Mouse (Mus musculus) forebrain, embryonic 10.5 days (tissue): Measurements from ENCODE around the gene Ccdc85b. TPM values are rescaled to one million over a fixed set of nuclear protein-coding genes. Genes with fewer than 3 reads are reported as not detected.

Experiments
- DNase-seq: peaks from one replicate; pipeline ENCODE4 v3.0.0-alpha.2; 2017; ENCODE audit warnings: low spot score; ENCODE audit errors: extremely low spot score
- H3K27ac ChIP-seq: fragments of 300-500 bp; sonication (generic); 2 replicates; pipeline ENCODE4 v1.5.1; 2016; ENCODE audit warnings: mild to moderate bottlenecking
- H3K27me3 ChIP-seq: fragments of 300-500 bp; sonication (generic); 2 replicates; pipeline ENCODE4 v1.6.1; 2016; ENCODE audit warnings: mild to moderate bottlenecking; ENCODE audit not compliant: poor library complexity, severe bottlenecking
- H3K36me3 ChIP-seq: fragments of 300-500 bp; sonication (generic); replicated peaks from 2 replicates; pipeline ENCODE4 v1.6.1; 2016; ENCODE audit warnings: mild to moderate bottlenecking, moderate library complexity
- H3K4me1 ChIP-seq: fragments of 300-500 bp; sonication (generic); 2 replicates; pipeline ENCODE4 v1.6.1; 2016
- H3K4me3 ChIP-seq: fragments of 300-500 bp; sonication (generic); 2 replicates; pipeline ENCODE4 v1.5.1; 2016; ENCODE audit warnings: mild to moderate bottlenecking, moderate library complexity
- H3K9me3 ChIP-seq: fragments of 300-500 bp; sonication (generic); 2 replicates; pipeline ENCODE4 v1.6.1; 2016; ENCODE audit warnings: mild to moderate bottlenecking, moderate library complexity
- WGBS: fragments of 180-500 bp; shearing (Covaris S2); methylation state at CpG from one replicate; pipeline ENCODE4 v1.1.7; 2016; 5-methylcytosine and 5-hydroxymethylcytosine counted together
- polyA plus RNA-seq: library from polyadenylated mRNA; unstranded; fragments of >200 nt; fragmentation: Nextera tagmentation; extraction: Ambion mirVana; gene quantifications from 2 replicates; pipeline ENCODE4 v1.2.1, GENCODE M21; 2016

Ccdc85b gene
- polyA plus RNA-seq, 1 experiment from 2014 or later = 6.7 TPM

DNA sequence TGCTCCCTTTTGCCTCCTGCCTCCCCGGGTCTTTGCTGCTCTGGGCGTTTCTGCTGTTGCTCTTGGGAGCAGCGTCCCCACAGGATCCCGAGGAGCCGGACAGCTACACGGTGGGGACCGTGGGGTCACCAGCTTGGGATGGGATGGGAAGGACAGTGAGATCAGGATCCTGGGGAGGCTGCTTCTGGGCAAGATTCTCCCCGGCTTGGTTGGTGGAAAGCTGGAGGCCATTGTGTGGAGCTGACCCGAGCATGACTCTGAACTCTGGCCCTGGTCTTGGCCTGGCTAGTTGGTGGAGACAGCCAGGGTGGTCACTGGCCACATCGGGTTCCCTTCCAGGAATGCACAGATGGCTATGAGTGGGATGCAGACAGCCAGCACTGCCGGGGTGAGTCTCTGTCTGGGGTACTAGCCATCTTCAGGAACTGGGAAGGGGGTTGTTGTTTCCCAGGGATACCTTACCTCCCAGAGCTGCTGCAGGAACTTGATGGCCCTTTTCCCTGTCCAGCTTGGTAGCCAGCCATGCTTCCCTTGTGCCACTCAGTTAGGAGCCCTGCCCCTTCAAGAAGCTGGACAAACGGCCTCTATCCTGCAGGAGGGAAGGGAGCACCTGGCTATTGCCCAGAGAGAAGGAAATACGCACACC lies 17.5 kb upstream of the Ccdc85b start:
- Histone ChIP-seq H3K36me3 (peaks cover 32% of the 10 kb centered on the region), H3K27me3 (peaks cover 17% of the 10 kb centered on the region), H3K27ac (peak overlapping the region; percentile 90), H3K9me3 (no peaks in the 10 kb centered on the region), H3K4me1 (peaks cover 28% of the 10 kb centered on the region), H3K4me3 (peak overlapping the region; percentile 72)
- 26% methylated on average over 13 of the region's 13 CpGs for whole genome bisulfite sequencing
- no peak for DNase-seq

DNA sequence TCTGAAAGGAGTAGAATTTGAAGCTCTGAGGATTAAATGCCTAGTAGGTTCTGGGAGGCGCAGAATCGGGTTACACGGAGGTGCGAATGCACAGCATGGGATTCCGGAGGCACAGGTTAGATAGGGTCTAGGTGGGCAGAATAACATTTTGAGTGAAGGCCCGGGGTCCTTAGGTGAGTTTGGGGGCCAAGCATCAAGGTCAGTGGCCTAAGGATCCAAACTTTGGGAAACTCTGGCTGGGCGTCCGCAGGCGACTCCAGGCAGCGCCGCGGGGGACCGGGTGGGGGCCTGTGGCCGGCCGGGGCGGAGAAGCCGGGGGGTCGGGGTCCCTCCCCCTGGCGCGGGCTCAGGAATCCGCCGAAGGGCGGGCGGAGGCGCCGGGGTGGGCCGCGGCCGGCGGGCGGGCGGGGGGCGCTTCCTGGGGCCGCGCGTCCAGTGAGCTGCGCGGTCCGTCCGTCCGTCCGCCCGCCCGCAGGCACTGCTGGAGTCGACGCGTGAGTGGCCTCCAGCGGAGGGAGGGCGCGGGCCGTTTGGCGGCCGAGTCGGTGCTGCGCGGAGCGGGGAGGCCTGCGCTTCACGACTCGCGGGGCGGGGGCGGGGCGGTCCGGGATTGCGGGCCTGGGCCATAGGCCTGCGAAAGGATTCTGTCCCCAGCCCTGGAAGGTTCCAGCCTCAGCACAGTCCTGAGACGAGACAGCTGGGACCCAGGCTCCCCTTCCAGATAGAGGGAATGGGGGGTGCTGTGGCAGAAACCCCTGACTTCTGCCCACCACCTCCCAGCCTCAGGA lies 16.8 kb upstream of the Ccdc85b start:
- peaks cover 25% of the 10 kb centered on the region for H3K36me3 ChIP-seq
- 1% methylated on average over 51 of the region's 68 CpGs for WGBS

GRCm38 (mm10) chr19:5473720-5474119 lies 16.0 kb upstream of the Ccdc85b start, which contains the start of gene Efemp2:
TSS of gene Efemp2 (plus strand) at chr19:5473954.
- H3K36me3 ChIP-seq = peaks cover 18% of the 10 kb centered on the region
- WGBS = 2% methylated on average over 22 of the region's 22 CpGs
- peaks cover 17% of the 10 kb centered on the region for H3K27me3 ChIP-seq
- peaks cover 28% of the 10 kb centered on the region for H3K4me1 ChIP-seq
- peak within 1 kb of the TSS; percentile 72 for H3K4me3 ChIP-seq
- no peaks in the 10 kb centered on the region for H3K9me3 ChIP-seq
- H3K27ac ChIP-seq = peak within 1 kb of the TSS; percentile 90
- DNase-seq = peak; percentile 67

More for the DNA sequence above, 16.8 kb upstream of the Ccdc85b start:
- Histone ChIP-seq H3K27me3 (peaks cover 17% of the 10 kb centered on the region), H3K4me1 (peaks cover 28% of the 10 kb centered on the region), H3K9me3 (no peaks in the 10 kb centered on the region), H3K27ac (peak overlapping the region; percentile 90), H3K4me3 (peak overlapping the region; percentile 72)
- DNase-seq = peak; percentile 49

- Histone ChIP-seq H3K9me3 (no peaks in the 10 kb centered on the region), H3K27ac (no peak overlapping the region), H3K27me3 (peaks cover 17% of the 10 kb centered on the region), H3K4me1 (peaks cover 28% of the 10 kb centered on the region), H3K36me3 (peaks cover 11% of the 10 kb centered on the region), H3K4me3 (no peak overlapping the region; the same call in 1 of the 2 replicates)
- WGBS = 77% methylated on average over 3 of the region's 3 CpGs
- no peak for DNase-seq
Observed at GRCm38 (mm10) chr19:5472857-5473256, 15.2 kb upstream of the Ccdc85b start.

DNA sequence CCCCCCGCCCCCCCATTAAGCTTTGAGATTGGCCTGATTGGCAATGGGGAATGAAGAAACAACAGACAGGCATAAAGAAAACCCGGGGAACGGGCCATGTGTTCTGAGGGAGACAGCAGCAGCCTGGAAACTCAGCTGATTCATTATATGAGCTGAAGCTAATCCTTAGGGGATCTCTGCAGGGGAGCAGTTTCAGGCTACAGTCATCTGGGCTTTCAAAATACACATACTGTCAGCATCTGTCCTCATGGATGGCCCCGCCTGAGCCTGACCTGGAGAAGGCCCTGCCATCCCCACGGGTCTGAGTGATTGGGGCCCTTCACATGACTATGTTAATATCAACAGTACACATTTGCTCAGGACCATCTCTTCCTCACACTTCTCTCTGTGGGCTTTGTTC lies 14.2 kb upstream of the Ccdc85b start:
- Histone ChIP-seq H3K27me3 (peaks cover 17% of the 10 kb centered on the region), H3K27ac (no peak overlapping the region), H3K4me3 (no peak overlapping the region), H3K9me3 (no peaks in the 10 kb centered on the region), H3K36me3 (peaks cover 15% of the 10 kb centered on the region), H3K4me1 (peaks cover 28% of the 10 kb centered on the region)
- DNase-seq = no peak
- 60% methylated on average over 5 of the region's 5 CpGs for WGBS

DNA sequence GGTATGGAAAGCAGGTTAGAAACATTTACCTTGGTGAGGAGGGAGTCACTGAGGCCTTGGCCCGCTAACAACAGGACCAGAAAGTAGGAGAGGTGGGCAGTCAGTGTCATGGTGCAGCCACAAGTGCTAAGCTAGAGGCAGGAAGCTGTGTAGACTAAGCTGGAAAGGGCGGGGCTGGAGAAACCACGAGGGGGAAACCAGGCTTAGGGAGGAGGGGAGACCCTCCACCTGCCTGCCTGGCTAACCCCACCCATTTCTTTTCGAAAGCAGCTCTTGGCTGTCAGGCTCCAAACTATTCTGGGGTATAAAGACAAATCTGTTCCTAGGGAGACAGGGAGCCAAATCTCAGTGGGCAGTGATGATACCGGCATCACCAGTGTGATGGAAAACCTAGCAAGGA lies 10.7 kb upstream of the Ccdc85b start, which contains the start of gene Ctsw:
TSS of gene Ctsw (minus strand) at position 134 of the 400 bp plus-strand sequence.
- Histone ChIP-seq H3K4me3 (no peak within 1 kb of the TSS), H3K36me3 (peaks cover 46% of the 10 kb centered on the region), H3K27me3 (peaks cover 4% of the 10 kb centered on the region; the same call in 1 of the 2 replicates), H3K4me1 (peaks cover 11% of the 10 kb centered on the region), H3K9me3 (no peaks in the 10 kb centered on the region), H3K27ac (no peak within 1 kb of the TSS)
- 68% methylated on average over 5 of the region's 5 CpGs for WGBS
- DNase-seq = no peak

DNA sequence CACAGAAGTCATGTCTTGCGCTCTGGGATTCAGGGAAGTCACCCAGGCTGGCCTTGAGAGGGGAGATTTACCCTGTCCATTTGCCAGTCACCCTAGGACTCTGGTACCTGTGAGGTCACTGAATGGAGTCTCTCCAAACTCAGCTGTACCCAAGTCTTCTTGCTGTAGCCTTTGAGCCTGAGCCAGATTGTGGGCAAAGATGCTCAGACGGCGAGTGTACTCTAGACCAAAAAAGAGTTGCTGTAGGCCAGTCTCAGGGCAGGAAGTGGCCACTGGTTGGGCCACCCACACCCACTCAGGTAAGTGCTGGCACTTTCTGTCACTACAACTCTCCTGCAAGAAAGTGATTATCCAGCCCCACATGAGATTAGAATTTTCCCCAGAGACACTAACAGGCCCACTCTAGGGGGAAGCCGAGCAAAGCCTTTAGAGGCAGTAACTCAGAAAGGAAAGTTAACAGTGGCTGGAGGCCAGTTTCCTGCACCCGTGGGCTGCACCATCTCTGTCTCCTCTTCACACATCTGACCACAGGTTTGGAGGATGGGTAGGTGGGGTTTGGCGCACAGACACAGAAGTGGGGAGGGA lies 9.3 kb upstream of the Ccdc85b start:
- WGBS = 89% methylated on average over 6 of the region's 6 CpGs
- no peak overlapping the region for H3K4me3 ChIP-seq
- peaks cover 60% of the 10 kb centered on the region for H3K36me3 ChIP-seq
- H3K9me3 ChIP-seq = no peaks in the 10 kb centered on the region
- H3K27ac ChIP-seq = no peak overlapping the region
- DNase-seq = no peak
- H3K4me1 ChIP-seq = peaks cover 10% of the 10 kb centered on the region
- no peaks in the 10 kb centered on the region for H3K27me3 ChIP-seq

GRCm38 (mm10) chr19:5465037-5465436 lies 7.3 kb upstream of the Ccdc85b start:
- H3K36me3 ChIP-seq = peaks cover 61% of the 10 kb centered on the region
- no peak for DNase-seq
- no peaks in the 10 kb centered on the region for H3K9me3 ChIP-seq
- H3K27ac ChIP-seq = no peak overlapping the region
- no peak overlapping the region; the same call in 1 of the 2 replicates for H3K4me3 ChIP-seq
- H3K27me3 ChIP-seq = no peaks in the 10 kb centered on the region
- 96% methylated on average over 8 of the region's 8 CpGs for WGBS
- H3K4me1 ChIP-seq = peaks cover 23% of the 10 kb centered on the region

GRCm38 (mm10) chr19:5463791-5464562 lies 6.3 kb upstream of the Ccdc85b start:
- Histone ChIP-seq H3K4me1 (peaks cover 26% of the 10 kb centered on the region), H3K27me3 (peaks cover 9% of the 10 kb centered on the region), H3K36me3 (peaks cover 61% of the 10 kb centered on the region), H3K4me3 (peak overlapping the region; percentile 31), H3K27ac (peak overlapping the region; percentile 78), H3K9me3 (no peaks in the 10 kb centered on the region)
- 63% methylated on average over 15 of the region's 15 CpGs for WGBS
- DNase-seq = peak; percentile 74

DNA sequence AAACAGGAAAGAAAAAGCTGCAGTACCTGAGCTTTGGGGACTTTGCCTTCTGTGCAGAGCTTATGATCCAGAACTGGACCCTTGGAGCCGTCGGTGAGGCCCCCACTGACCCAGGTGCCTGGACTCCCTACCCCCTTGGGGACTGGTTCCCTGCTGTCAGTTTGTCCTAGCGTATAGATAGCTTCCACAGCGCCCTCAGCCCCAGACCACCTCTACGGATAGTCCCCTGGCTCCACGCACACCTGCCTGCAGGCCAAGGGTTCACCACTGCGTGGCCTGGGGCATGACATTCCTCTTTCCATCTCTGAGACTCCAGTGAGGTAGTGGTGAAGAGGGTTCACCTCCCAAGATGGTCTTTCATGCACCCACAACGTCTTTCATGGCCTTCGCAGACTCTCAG lies 5.5 kb upstream of the Ccdc85b start:
- WGBS = 88% methylated on average over 9 of the region's 9 CpGs

DNA sequence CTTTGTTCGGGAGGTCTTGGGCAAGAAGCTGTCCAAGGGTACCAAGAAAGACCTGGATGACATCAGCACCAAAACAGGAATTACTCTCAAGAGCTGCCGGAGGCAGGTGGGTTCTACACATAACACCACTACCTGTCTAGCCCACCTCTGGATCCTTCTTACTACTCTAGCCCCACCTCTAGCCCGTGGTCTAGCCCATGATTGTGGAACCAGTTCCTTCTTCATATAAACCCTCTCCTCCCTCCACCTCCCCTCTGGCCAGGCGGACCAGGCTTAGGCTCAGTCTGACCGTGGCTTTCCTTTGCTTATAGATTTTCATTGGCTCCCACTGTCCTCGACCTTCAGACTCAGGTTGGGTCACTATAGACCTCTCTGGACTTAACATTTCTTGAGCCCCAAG lies 3.7 kb upstream of the Ccdc85b start:
- H3K4me3 ChIP-seq = peak overlapping the region; percentile 86
- WGBS = 89% methylated on average over 6 of the region's 6 CpGs
- H3K4me1 ChIP-seq = peaks cover 47% of the 10 kb centered on the region
- H3K27me3 ChIP-seq = peaks cover 19% of the 10 kb centered on the region
- H3K36me3 ChIP-seq = peaks cover 44% of the 10 kb centered on the region
- no peak for DNase-seq
- H3K9me3 ChIP-seq = no peaks in the 10 kb centered on the region
- H3K27ac ChIP-seq = no peak overlapping the region

More for the DNA sequence above, 5.5 kb upstream of the Ccdc85b start:
- Histone ChIP-seq H3K4me3 (no peak overlapping the region; the same call in 1 of the 2 replicates), H3K36me3 (peaks cover 61% of the 10 kb centered on the region), H3K27ac (no peak overlapping the region), H3K4me1 (peaks cover 29% of the 10 kb centered on the region), H3K9me3 (no peaks in the 10 kb centered on the region), H3K27me3 (peaks cover 16% of the 10 kb centered on the region)
- no peak for DNase-seq

DNA sequence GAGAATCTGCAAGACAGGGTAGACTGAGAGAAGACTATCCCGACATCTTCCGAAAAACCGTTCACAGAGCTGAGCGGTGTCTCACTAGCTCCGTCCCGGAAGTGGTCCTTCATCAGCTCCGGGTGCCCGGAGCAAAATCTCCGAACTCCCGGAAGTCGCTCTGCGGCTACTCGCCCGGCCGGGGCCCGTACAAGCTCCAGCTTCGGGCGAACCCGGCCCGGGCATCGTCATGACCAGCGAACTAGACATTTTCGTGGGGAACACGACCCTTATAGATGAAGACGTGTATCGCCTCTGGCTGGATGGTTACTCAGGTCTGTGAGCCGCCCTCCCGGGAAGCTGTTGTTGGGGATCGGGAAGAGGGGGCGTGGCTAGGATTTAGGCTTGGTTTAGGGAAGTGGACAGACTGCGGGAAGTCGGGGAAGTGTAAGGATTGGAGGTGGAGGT lies 2.8 kb upstream of the Ccdc85b start, which contains the start of gene Fibp:
TSS of gene Fibp (plus strand) at position 151 of the 447 bp plus-strand sequence.
- peak within 1 kb of the TSS; percentile 86 for H3K4me3 ChIP-seq
- DNase-seq = peak; percentile 92
- peaks cover 19% of the 10 kb centered on the region for H3K27me3 ChIP-seq
- under 1% methylated on average over 32 of the region's 32 CpGs for WGBS
- peak within 1 kb of the TSS; percentile 90 for H3K27ac ChIP-seq
- H3K36me3 ChIP-seq = peaks cover 35% of the 10 kb centered on the region
- peaks cover 56% of the 10 kb centered on the region for H3K4me1 ChIP-seq
- no peaks in the 10 kb centered on the region for H3K9me3 ChIP-seq
